Mouse (Mus musculus) liver, adult (tissue): ENCODE results near the gene Fut7.

Source experiments
- GATA4 ChIP-seq: IDR thresholded peaks from 2 replicates; pipeline ENCODE4 v1.6.1; 2014; ENCODE audit warnings: mild to moderate bottlenecking, low read length; ENCODE audit not compliant: insufficient replicate concordance

Fut7 gene

GRCm38 (mm10) chr2:25402972-25403601 is 20.0 kb upstream of the Fut7 start:
- no peak for TF ChIP-seq GATA4

- no peak for TF ChIP-seq GATA4
Observed at GRCm38 (mm10) chr2:25403994-25404393, 19.1 kb upstream of the Fut7 start.

GRCm38 (mm10) chr2:25408908-25409307 is 14.2 kb upstream of the Fut7 start:
- TF ChIP-seq GATA4: no peak

- no peak for TF ChIP-seq GATA4
Observed at GRCm38 (mm10) chr2:25417426-25417825, 5.6 kb upstream of the Fut7 start.

- no peak for TF ChIP-seq GATA4
Observed at GRCm38 (mm10) chr2:25421896-25422295, 1.2 kb upstream of the Fut7 start.

- no peak for TF ChIP-seq GATA4
Observed at GRCm38 (mm10) chr2:25423626-25424025, 559 bp downstream of the Fut7 start.

GRCm38 (mm10) chr2:25425481-25425880 is 2.4 kb downstream of the Fut7 start:
- no peak for TF ChIP-seq GATA4

- no peak for TF ChIP-seq GATA4
Observed at GRCm38 (mm10) chr2:25426721-25427191, 3.7 kb downstream of the Fut7 start.

- TF ChIP-seq GATA4: no peak
Observed at GRCm38 (mm10) chr2:25427256-25427655, 4.2 kb downstream of the Fut7 start.

- TF ChIP-seq GATA4: no peak
Observed at GRCm38 (mm10) chr2:25428442-25429236, 5.6 kb downstream of the Fut7 start, which contains the start of gene Abca2. Gene Abca2, plus strand, starts transcription at chr2:25428703.

GRCm38 (mm10) chr2:25429435-25430180 is 6.5 kb downstream of the Fut7 start:
- no peak for TF ChIP-seq GATA4

- TF ChIP-seq GATA4: no peak
Observed at GRCm38 (mm10) chr2:25430395-25431233, 7.5 kb downstream of the Fut7 start.

- no peak for TF ChIP-seq GATA4
Observed at GRCm38 (mm10) chr2:25431308-25431855, 8.3 kb downstream of the Fut7 start.

- no peak for TF ChIP-seq GATA4
Observed at GRCm38 (mm10) chr2:25432326-25433098, 9.4 kb downstream of the Fut7 start.
